Mouse (Mus musculus) liver (tissue): ENCODE results near the gene 3110082I17Rik.

Experiments
- DNase-seq: peaks from one replicate; pipeline ENCODE4 v3.0.0-alpha.2; 2020; ENCODE audit warnings: mixed read lengths

Gene 3110082I17Rik

GRCm38 (mm10) chr5:139449926-139450325 is 10.4 kb downstream of the 3110082I17Rik start:
- DNase-seq, result no peak

- no peak for DNase-seq
Measured at GRCm38 (mm10) chr5:139449161-139449791, 11.1 kb downstream of the 3110082I17Rik start.

DNA sequence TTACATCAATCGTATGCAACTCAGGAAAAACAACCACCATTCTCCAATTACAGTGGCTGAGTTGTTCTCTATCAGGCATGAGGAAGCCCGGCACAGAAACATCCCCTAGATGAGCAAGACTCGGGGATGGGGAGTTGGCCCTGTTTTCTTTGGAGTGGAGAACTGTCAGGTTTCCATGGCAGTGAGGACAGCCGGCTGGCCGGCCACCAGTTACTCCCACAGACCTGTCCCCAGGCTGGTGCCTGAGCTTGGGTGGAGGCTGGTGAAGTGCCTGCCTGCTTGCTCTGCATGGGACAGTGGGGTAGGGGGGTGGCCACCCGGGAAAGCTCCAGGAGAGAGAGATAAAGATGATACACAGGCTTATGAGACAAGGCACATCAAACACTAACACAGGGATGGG is 12.3 kb downstream of the 3110082I17Rik start:
- DNase-seq, result no peak

DNA sequence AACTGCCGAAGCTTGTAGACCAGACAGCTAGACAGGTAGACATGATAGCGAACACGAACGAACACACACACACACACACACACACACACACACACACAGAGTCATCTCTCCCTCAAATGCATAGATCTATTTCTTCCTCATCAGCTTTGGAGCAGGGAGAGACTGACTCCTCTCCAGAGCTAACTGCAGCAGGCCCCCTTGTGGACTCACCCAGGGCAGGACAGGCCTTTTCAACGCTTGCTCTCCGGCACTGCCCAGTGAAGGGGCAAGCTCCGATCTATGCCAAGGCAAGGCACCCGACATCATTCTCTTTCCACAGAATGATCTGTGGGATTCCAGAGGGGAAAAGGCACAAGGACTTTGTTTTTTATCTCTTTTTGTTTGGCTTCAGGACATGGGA is 15.1 kb downstream of the 3110082I17Rik start:
- no peak for DNase-seq

GRCm38 (mm10) chr5:139442962-139443361 is 17.4 kb downstream of the 3110082I17Rik start:
- no peak for DNase-seq

- no peak for DNase-seq
Measured at GRCm38 (mm10) chr5:139442428-139442827, 17.9 kb downstream of the 3110082I17Rik start.

- no peak for DNase-seq
Measured at GRCm38 (mm10) chr5:139441726-139442018, 18.7 kb downstream of the 3110082I17Rik start.

GRCm38 (mm10) chr5:139440926-139441725 is 19.2 kb downstream of the 3110082I17Rik start:
- DNase-seq, result no peak

GRCm38 (mm10) chr5:139440451-139440850 is 19.9 kb downstream of the 3110082I17Rik start:
- no peak for DNase-seq

GRCm38 (mm10) chr5:139438440-139438839 is 21.9 kb downstream of the 3110082I17Rik start:
- DNase-seq, result no peak

GRCm38 (mm10) chr5:139437769-139438168 is 22.6 kb downstream of the 3110082I17Rik start:
- no peak for DNase-seq

DNA sequence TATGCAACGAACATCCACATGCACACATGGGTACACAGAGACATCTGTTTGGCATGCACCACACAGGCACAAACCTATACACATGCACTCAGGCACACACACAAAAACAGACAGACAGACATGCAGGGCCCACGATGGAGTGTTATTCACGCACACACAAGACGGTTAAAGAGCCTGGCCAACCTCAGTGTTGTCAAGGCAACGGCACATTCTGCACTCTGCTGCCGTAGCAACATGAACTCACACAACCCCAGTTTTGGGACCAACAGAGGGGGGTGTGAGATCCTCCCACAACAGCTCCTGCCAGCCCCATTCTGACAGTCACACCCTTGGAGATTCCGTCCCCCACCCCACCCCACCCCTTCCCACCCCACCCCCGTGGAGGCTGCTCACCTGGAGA is 25.4 kb downstream of the 3110082I17Rik start:
- no peak for DNase-seq

GRCm38 (mm10) chr5:139433842-139434568 is 26.3 kb downstream of the 3110082I17Rik start:
- DNase-seq, result no peak

- DNase-seq, result no peak
Measured at GRCm38 (mm10) chr5:139432747-139433508, 27.4 kb downstream of the 3110082I17Rik start.

GRCm38 (mm10) chr5:139432333-139432732 is 28.0 kb downstream of the 3110082I17Rik start:
- no peak for DNase-seq

DNA sequence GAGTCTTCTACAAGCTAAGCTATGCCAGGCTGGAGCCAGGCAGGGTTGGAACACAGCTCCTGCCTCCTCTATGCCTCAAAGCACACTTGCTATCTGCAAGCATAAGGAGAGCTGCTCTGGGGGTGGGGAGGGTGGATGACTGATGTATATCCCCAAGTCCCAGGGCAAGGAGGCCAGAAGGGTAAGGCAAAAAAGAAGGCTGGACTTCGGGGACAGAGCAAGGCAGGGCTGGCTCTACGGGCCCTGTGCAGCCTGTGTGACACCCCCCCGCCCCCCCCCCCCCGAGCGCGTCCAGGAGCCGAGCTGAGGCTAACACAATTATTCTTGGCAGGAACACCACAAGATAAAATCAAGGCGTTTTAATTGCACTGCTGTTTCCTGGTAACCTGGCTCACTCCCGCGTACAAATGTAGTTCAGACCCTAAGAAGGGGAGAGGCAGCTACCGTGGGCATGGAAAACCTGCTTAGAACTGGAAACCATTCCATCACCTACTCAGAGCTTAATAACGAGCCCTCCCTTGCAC is 30.4 kb downstream of the 3110082I17Rik start:
- no peak for DNase-seq

DNA sequence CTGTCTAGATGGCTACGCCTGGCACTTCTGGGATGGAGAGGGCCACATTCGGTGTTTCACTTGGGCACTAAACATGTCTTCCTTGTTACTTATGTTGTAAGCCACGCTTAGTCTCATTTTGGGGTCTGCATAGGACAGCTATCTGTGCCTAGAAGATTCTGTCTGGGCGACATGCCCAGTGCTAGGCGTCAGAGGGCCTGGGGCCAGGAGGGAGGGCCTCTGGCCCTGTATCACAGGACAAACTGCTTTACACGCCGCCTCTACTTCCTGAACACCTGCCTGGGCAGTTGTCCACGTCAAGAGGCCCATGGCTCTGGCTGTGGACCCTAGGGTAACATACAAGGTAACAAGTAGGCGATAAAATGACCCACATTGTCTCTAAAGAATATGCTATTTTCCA is 32.3 kb downstream of the 3110082I17Rik start:
- DNase-seq, result no peak

- no peak for DNase-seq
Measured at GRCm38 (mm10) chr5:139427001-139427400, 33.3 kb downstream of the 3110082I17Rik start.

DNA sequence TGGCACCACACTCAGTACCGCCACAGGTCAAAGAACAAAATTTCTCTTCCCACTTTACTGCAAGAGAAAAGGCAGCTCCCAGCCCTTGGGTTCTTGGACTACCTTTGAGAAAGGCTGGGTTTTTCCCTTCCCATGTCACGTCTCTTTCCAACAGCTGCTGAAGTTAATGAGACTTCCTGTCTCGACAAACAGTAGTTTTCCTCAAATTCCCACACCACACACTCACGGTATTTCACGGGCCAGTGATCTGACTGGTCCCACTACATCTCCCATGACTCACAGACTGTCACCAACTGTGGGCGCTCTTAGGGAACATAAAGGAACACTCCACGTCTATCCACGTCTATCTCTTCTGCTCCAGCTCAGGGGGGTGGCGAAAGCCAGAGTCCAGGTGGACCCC is 35.1 kb downstream of the 3110082I17Rik start:
- no peak for DNase-seq

GRCm38 (mm10) chr5:139423026-139423865 is 37.1 kb downstream of the 3110082I17Rik start, which contains the start of gene Gper1:
TSS of gene Gper1 (plus strand) at chr5:139423151.
- DNase-seq, result no peak

- DNase-seq, result no peak
Measured at GRCm38 (mm10) chr5:139418633-139419032, 41.7 kb downstream of the 3110082I17Rik start.

DNA sequence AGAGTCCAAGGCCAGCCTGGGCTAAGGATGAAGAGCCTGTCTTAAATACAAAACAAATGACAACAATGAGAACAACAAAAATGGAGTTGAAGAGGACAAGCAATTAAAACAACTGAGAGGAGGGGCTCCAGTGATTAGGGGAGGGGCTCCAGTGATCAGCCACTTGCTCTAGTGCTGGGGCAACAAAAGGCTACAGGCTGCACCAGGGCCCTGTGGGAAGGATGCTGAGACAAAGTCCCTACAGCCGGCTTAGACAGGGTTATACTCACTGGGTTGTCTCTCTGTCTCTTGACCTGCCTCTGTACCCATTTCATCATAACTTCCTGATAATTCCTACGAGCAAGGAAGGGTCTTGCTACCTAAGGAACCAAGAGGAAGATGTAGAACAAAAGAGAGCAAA is 42.2 kb downstream of the 3110082I17Rik start:
- DNase-seq, result no peak
